Mouse (Mus musculus) adrenal gland, postnatal 10 days (tissue): ENCODE results near the gene Atg4a-ps. TPM values are rescaled to one million over a fixed set of nuclear protein-coding genes. Genes with fewer than 3 reads are reported as not detected.
"Not testable (repeated sequence)": the region's sequence is repeated elsewhere in the genome, so short reads cannot be mapped to it uniquely, and the experiment has no call there.

Experiments
- DNase-seq: peaks from one replicate; pipeline ENCODE4 v3.0.0; 2021; ENCODE audit warnings: mixed read lengths
- long read RNA-seq, 2 experiments: library from polyadenylated mRNA; stranded (forward); transcript quantifications; one replicate each; pipeline ENCODE4 v2.0.0; 2021
- total RNA-seq, 2 experiments: library from RNA; stranded (reverse); gene quantifications; 2 replicates each; pipeline ENCODE4 v1.2.3; 2021

Gene Atg4a-ps
- 1 to 10 TPM in 1 of 2 experiments, under 1 TPM in 1; 0.39 to 2.0 TPM for total RNA-seq
- long read RNA-seq, experiment 1 = 0 reads
- long read RNA-seq, experiment 2 = 0 reads

GRCm38 (mm10) chr3:103645968-103646367 is at the start of gene Atg4a-ps:
Gene Atg4a-ps, minus strand, starts transcription at chr3:103646068.
- not testable (repeated sequence) for DNase-seq

- DNase-seq = no peak
Observed at GRCm38 (mm10) chr3:103695556-103695955, 49.7 kb upstream of the Atg4a-ps start.

GRCm38 (mm10) chr3:103690506-103690905 is 44.6 kb upstream of the Atg4a-ps start:
- DNase-seq = no peak

- no peak for DNase-seq
Observed at GRCm38 (mm10) chr3:103689043-103689442, 43.2 kb upstream of the Atg4a-ps start.

GRCm38 (mm10) chr3:103683966-103684319 is 38.1 kb upstream of the Atg4a-ps start:
- DNase-seq = no peak

- peak; percentile 29 for DNase-seq
Observed at GRCm38 (mm10) chr3:103683234-103683965, 37.5 kb upstream of the Atg4a-ps start.

- peak; percentile 20 for DNase-seq
Observed at GRCm38 (mm10) chr3:103682473-103682872, 36.6 kb upstream of the Atg4a-ps start.

GRCm38 (mm10) chr3:103678811-103679210 is 32.9 kb upstream of the Atg4a-ps start:
- DNase-seq = no peak

GRCm38 (mm10) chr3:103672716-103673115 is 26.8 kb upstream of the Atg4a-ps start:
- DNase-seq = no peak

- DNase-seq = no peak
Observed at GRCm38 (mm10) chr3:103672113-103672512, 26.2 kb upstream of the Atg4a-ps start.

- no peak for DNase-seq
Observed at GRCm38 (mm10) chr3:103663385-103663784, 17.5 kb upstream of the Atg4a-ps start.

GRCm38 (mm10) chr3:103661714-103662113 is 15.8 kb upstream of the Atg4a-ps start:
- DNase-seq = no peak

- DNase-seq = no peak
Observed at GRCm38 (mm10) chr3:103660012-103660411, 14.1 kb upstream of the Atg4a-ps start.

- DNase-seq = no peak
Observed at GRCm38 (mm10) chr3:103650406-103650805, 4.5 kb upstream of the Atg4a-ps start.

GRCm38 (mm10) chr3:103649716-103650115 is 3.8 kb upstream of the Atg4a-ps start:
- no peak for DNase-seq

- DNase-seq = no peak
Observed at GRCm38 (mm10) chr3:103648486-103648885, 2.6 kb upstream of the Atg4a-ps start.

- no peak for DNase-seq
Observed at GRCm38 (mm10) chr3:103647164-103647867, 1.4 kb upstream of the Atg4a-ps start.

- no peak for DNase-seq
Observed at GRCm38 (mm10) chr3:103641301-103641700, 4.6 kb downstream of the Atg4a-ps start.

GRCm38 (mm10) chr3:103640226-103640803 is 5.6 kb downstream of the Atg4a-ps start:
- DNase-seq = no peak

- no peak for DNase-seq
Observed at GRCm38 (mm10) chr3:103637641-103638040, 8.2 kb downstream of the Atg4a-ps start.

GRCm38 (mm10) chr3:103634256-103634655 is 11.6 kb downstream of the Atg4a-ps start:
- DNase-seq = no peak

GRCm38 (mm10) chr3:103633831-103634230 is 12.0 kb downstream of the Atg4a-ps start:
- no peak for DNase-seq

- DNase-seq = no peak
Observed at GRCm38 (mm10) chr3:103633124-103633523, 12.7 kb downstream of the Atg4a-ps start.
